Mouse (Mus musculus): ENCODE measurements around the gene Rcvrn. TPM values are rescaled to one million over a fixed set of nuclear protein-coding genes. Genes with fewer than 3 reads are reported as not detected.

Gene Rcvrn
- total RNA-seq, 1 experiment from 2014 or later = not detected

GRCm38 (mm10) chr11:67670031-67670430, 25.1 kb upstream of the Rcvrn start:
- no peak for DNase-seq

GRCm38 (mm10) chr11:67672140-67672539, 23.0 kb upstream of the Rcvrn start:
- DNase-seq = no peak

GRCm38 (mm10) chr11:67675562-67676540, 19.3 kb upstream of the Rcvrn start:
- DNase-seq = peak; percentile 68

DNA sequence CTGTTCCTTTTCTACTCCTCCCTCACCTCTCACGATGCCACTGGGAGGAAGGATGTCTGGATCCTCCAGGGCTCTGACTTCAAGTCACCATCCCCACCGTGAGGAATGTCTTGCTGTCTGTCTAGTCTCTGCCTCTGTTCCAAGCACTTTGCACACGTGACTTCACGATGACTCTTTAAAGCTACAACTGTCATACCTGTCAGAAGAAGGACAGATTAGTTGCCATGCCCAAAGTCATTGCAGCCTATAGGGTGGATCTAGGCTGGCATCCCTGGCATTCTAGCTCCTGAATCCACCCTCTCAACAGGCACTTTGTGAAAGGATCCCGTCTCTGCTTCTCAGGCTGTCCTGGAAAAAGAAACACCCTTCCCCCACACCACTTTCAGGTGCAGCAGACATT, 15.8 kb upstream of the Rcvrn start:
- DNase-seq = no peak

- DNase-seq = no peak
These were observed 15.2 kb upstream of the Rcvrn start for GRCm38 (mm10) chr11:67679930-67680329.

DNA sequence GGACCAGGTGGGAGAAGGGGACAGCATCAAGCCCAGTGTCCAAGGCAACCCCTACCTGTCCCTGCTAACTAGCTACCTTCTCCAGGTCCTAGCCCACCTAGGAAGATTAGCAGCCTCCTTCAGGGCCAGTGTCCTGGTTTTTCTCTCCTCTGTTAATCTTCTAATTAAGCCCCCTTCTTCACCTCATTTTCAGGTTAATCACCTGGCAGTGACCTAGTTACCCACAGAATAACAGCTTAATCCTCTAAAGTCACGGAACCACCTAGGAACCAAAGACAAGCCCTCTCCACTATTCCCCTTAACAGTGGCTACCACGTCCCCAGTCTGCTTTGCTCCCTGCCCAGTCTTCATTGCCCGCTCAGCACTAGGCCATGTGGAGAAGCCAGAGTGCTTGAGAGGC, 13.3 kb upstream of the Rcvrn start:
- no peak for DNase-seq

- no peak for DNase-seq
These were observed 9.0 kb upstream of the Rcvrn start for GRCm38 (mm10) chr11:67686109-67686508.

DNA sequence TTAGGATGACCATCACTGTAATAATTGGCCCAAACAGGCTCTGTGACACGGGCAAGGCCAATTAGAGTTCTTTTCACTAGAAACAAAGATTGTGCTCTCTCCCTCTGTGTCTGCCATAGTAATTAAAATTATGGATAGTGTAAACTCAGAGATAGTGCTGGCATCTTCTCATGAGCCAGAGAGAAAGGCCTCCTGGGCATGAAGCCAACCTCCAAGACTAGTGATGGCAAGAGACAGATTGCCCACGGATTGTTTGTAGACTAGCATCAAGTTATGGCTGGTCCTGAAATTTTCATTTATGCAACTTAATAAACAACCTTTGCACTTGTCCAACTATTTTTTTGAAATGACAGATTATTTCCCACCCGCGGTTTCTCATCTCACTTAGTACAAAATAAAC, 17.9 kb downstream of the Rcvrn start:
- no peak for DNase-seq

DNA sequence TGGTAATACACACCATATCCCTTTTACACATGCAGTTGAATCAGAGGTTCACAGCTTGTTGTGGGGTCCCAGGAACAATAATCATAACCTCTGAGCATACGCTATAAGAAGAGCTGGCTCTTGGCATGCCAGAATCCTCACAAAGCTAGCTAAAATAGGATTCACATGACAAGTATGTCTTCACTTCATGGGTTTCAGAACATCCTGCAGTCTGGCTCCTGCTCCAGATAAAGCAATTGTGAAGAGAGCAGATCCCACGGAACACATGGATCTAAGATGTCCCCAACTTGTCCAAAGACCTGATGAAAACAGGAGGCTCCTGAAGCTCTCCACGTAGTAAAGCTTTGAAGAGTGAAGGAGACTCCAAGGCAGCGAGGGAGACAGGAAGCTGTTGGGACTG, 20.3 kb downstream of the Rcvrn start:
- no peak for DNase-seq

- DNase-seq = no peak
These were observed 26.4 kb downstream of the Rcvrn start for GRCm38 (mm10) chr11:67721485-67721884.

- no peak for DNase-seq
These were observed 27.5 kb downstream of the Rcvrn start for GRCm38 (mm10) chr11:67722399-67723156.

- no peak for DNase-seq
These were observed 28.3 kb downstream of the Rcvrn start for GRCm38 (mm10) chr11:67723231-67724013.

DNA sequence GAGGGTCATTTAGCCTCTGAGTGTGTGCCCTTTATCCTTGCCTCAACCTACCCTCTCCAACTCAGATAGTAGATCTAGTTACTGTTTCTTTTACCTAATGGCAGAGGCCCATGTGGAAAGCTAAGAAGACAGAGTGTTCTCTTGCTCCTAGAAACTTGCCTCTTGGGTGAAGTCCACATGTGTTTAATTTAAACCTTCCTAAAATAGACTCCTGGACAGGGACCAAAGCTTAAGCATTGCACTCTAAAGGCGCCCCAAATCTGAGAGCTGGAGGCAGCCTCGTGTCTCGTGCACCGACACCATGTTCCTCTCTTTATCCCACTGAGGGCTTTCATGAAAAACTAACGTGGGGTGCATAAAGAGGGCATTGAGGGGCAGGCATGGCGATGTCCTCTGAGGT, 32.0 kb downstream of the Rcvrn start:
- no peak for DNase-seq

- no peak for DNase-seq
These were observed 33.6 kb downstream of the Rcvrn start for GRCm38 (mm10) chr11:67728726-67729125.

GRCm38 (mm10) chr11:67731056-67731455, 35.9 kb downstream of the Rcvrn start:
- no peak for DNase-seq

- DNase-seq = peak; percentile 15
These were observed 38.6 kb downstream of the Rcvrn start for GRCm38 (mm10) chr11:67733726-67734125.

DNA sequence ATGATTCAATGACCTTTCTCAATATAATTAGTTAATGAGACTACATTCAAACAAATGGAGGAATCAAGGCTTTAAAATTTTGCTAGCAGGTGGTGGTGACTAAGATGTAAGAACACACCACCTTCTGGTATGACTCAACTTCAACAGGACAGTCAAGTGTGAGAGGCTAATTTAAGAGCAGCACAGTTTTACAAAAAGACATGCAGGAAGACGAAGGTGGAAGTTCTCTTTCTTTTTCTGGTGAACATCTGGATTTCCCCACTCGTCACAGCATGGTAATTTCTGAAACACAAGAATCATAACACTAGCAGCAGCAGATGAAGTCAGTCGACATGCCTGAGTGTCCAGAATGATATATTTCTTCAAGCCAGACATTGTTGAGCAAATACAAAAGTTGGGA, 39.5 kb downstream of the Rcvrn start:
- DNase-seq = no peak

DNA sequence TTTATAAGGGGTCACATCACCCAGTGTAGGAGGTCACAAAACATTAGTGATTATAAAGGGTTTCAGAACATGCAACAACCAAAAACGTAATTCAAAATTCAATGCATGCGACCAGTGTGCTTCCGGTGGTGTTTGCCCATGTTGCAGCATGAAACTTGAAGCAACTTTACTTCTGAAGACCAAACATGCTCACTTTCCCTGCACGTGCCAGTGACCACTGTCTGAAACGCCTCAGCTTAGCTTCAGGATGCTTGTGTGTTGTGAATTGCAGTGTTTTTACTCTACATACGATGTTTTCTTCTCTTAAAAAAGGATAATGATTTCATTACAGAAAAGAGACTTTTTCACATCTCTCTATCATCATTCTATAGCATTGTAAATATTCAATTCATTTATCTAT, 43.2 kb downstream of the Rcvrn start:
- DNase-seq = no peak

GRCm38 (mm10) chr11:67738846-67739490, 43.8 kb downstream of the Rcvrn start:
- DNase-seq = no peak

DNA sequence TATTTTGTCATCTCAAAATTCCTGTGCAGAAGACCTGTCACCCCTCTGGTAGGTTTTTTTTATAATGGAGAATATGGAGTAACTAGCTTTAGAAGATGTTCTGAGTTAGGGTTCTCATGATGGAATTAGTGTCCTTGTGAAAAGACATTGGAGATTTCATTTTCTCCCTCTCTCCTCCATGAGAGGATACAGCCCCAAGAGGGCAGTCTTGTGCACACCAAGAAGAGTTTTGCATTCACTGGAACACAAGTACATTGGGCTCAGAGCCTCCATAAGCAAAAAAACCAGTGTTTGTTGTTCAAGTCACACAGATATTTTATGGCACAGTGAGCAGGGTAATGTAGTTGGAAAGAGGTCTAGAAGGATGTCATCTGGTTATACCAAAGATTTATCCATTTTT, 46.4 kb downstream of the Rcvrn start:
- no peak for DNase-seq
